ENCODE assay signal across 9 mouse cellular contexts in the genomic region with DNA sequence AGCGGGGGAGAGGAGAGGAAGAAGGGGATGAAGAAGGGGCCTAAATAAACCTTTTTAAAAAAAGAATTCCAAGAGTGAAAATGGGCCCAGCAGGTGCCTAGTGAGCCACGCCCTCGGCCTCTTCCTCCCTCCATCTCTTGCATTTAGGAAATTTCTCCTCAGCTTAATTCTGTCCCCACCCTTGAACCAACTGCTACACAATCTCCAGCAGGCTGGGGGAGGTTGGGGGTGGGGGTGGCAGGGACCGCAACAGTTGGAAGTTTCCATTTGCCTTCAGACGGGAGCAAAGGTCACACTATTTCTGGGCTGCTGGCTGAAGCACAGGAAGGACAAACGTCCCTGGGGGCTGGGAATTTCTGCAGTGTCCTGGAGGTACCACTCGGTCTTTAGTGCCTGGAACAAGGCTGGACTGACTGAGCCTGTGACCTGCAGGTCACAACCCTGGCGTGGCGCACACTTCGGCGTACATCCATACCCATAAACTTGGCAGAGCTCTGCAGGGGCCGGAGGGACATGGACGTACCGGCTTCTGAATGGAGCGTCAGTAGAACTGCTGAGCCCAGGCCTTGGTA. TPM values are rescaled to one million over a fixed set of nuclear protein-coding genes. Genes with fewer than 3 reads are reported as not detected.
DNase-seq lines count a peak whose midpoint lies in the region; ATAC-seq lines count a peak whose summit lies in the region.
"Had no signal": no experiment of that assay in that cellular context is flagged by ENCODE, and none has a peak within 500 bp of the region (broad histone marks: within the 10 kb centered on the region; RNA-seq: fewer than 3 reads in every experiment).

No protein-coding gene starts in this region.

- peak overlapping the region; percentile 55; the same call in 1 of the 2 replicates for H3K27ac ChIP-seq in liver, embryonic 11.5 days (ENCODE audit: low read depth, low read length)
- H3K27ac ChIP-seq in forebrain, embryonic 15.5 days (replicated peaks): no peak overlapping the region

- peak; percentile 31 for DNase-seq in gastrocnemius, adult 18-20 months (ENCODE audit: low spot score)
- DNase-seq in gastrocnemius, postnatal 10 days: no peak
- DNase-seq in R1 (ENCODE audit: low read depth, low spot score): peak; percentile 87
- DNase-seq in heart, postnatal 10 days: peak; percentile 45 to 53
- DNase-seq in liver, embryonic 11.5 days (ENCODE audit: low spot score): no peak
- no peak for DNase-seq in natural killer cell, adult 2 months (ENCODE audit: low spot score in 2 of 2)
- no peak for DNase-seq in layer of hippocampus, postnatal 14 days (ENCODE audit: low spot score in 2 of 2)
- DNase-seq: cerebellum, postnatal 36 days had no signal

- WGBS in liver, embryonic 11.5 days: 61% methylated on average over 15 of the region's 15 CpGs
- 74% methylated on average over 15 of the region's 15 CpGs for WGBS in forebrain, embryonic 15.5 days

- no peak overlapping the region for H3K4me3 ChIP-seq in liver, embryonic 11.5 days (ENCODE audit: low read depth, low read length)
- H3K4me3 ChIP-seq in forebrain, embryonic 15.5 days: no peak overlapping the region

- no peaks in the 10 kb centered on the region for H3K4me1 ChIP-seq in liver, embryonic 11.5 days (replicated peaks; ENCODE audit: control insufficient read depth, insufficient read depth, low read length)
- no peaks in the 10 kb centered on the region for H3K4me1 ChIP-seq in forebrain, embryonic 15.5 days

- intact Hi-C loops in heart, postnatal 10 days (cut with DNase I): no loop called here

- H3K9ac ChIP-seq in liver, embryonic 11.5 days (ENCODE audit: low read depth, low read length): no peak overlapping the region
- H3K9ac ChIP-seq in forebrain, embryonic 15.5 days (replicated peaks): no peak overlapping the region

- no peaks in the 10 kb centered on the region for H3K27me3 ChIP-seq in liver, embryonic 11.5 days (replicated peaks; ENCODE audit: control insufficient read depth, insufficient read depth, low read length)
- H3K27me3 ChIP-seq in forebrain, embryonic 15.5 days: peaks cover under 1% of the 10 kb centered on the region; the same call in 1 of the 2 replicates

- H3K4me2 ChIP-seq in liver, embryonic 11.5 days: peak overlapping the region; percentile 11; the same call in 1 of the 2 replicates
- no peak overlapping the region for H3K4me2 ChIP-seq in forebrain, embryonic 15.5 days (replicated peaks)

- peak; percentile 55; the same call in 1 of the 2 replicates for ATAC-seq in liver, embryonic 11.5 days (replicated peaks; ENCODE audit: low FRiP score)
- ATAC-seq in forebrain, embryonic 15.5 days (replicated peaks): no peak

- H3K9me3 ChIP-seq in liver, embryonic 11.5 days (ENCODE audit: control insufficient read depth, low read length): no peaks in the 10 kb centered on the region
- no peaks in the 10 kb centered on the region for H3K9me3 ChIP-seq in forebrain, embryonic 15.5 days

- peaks cover 4% of the 10 kb centered on the region; the same call in 1 of the 2 replicates for H3K36me3 ChIP-seq in liver, embryonic 11.5 days (ENCODE audit: control insufficient read depth, insufficient read depth, low read length)
- no peaks in the 10 kb centered on the region for H3K36me3 ChIP-seq in forebrain, embryonic 15.5 days

RNA-seq across cellular contexts. Expression of gene Katnb1, which starts 50.1 kb away (rescaled TPM):
- total RNA-seq in gastrocnemius, adult 18-20 months (2021): 1 to 10 TPM; 6.6 to 7.4 TPM
- total RNA-seq in gastrocnemius, postnatal 10 days (2021): 10 to 100 TPM in 1 of 2 experiments, 1 to 10 TPM in 1; 6.0 to 10.7 TPM
- total RNA-seq in heart, postnatal 10 days (2021): 1 to 10 TPM; 9.3 TPM
- polyA plus RNA-seq in liver, embryonic 11.5 days (2014; fragmentation: Nextera tagmentation; extraction: Ambion mirVana): 25.1 and 26.6 TPM in 2 replicates
- total RNA-seq in layer of hippocampus, postnatal 14 days (2021): 10 to 100 TPM; 38.7 to 46.0 TPM
- polyA plus RNA-seq in forebrain, embryonic 15.5 days (2015; fragmentation: Nextera tagmentation; extraction: Ambion mirVana): 41.8 and 42.3 TPM in 2 replicates

Comparison
In these comparisons a context has a peak if more than half of its experiments do, and no peak if none do; other contexts are left out.
1. DNase-seq: peak in gastrocnemius, adult 18-20 months (single experiment), R1 (single experiment) and heart, postnatal 10 days (2 of 2); none in gastrocnemius, postnatal 10 days (single experiment), liver, embryonic 11.5 days (single experiment), natural killer cell, adult 2 months (0 of 2) and layer of hippocampus, postnatal 14 days (0 of 2).